Mouse (Mus musculus): ENCODE results near the gene Adgrf5.

DNA sequence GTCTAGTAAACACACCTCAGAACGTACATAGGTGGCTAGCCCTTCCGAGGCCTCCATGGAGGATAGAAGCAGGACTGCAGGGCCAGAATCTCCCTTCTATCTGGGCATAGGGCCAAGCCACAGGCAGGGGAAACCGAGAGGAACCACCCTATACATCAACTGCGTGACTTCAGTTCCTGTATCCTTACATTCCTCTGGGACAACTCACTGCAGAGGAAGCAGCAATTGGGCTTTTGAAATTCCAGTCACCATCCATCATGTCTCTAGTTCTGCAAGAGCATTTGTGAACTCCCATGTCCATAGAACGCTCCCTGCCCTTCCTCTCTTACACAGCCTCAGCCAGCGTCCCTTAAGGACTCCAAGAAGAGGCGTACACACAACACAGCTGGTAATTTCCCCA is 47.3 kb downstream of the Adgrf5 start:
- TF ChIP-seq EP300 (IDR thresholded peaks at IDR 0.05) (peak; percentile 96), CTCF (IDR thresholded peaks at IDR 0.05) (no peak)
